Mouse (Mus musculus) left cerebral cortex, postnatal 14 days (tissue): ENCODE measurements around the gene Luzp4. TPM values are rescaled to one million over a fixed set of nuclear protein-coding genes. Genes with fewer than 3 reads are reported as not detected.
"Not testable (repeated sequence)": the region's sequence is repeated elsewhere in the genome, so short reads cannot be mapped to it uniquely, and the experiment has no call there.

Experiments used
- DNase-seq, 2 experiments: peaks; one replicate each; pipeline ENCODE4 v3.0.0; 2021 to 2022; ENCODE audit warnings: low spot score in 2 of 2, mixed read lengths in 1 of 2
- intact Hi-C: fragments of 180-260 bp; cut with DNase I; formaldehyde crosslinking; loops from one replicate; pipeline ENCODE4 v1.15.1; 2025
- long read RNA-seq, 2 experiments: library from polyadenylated mRNA; stranded (forward); transcript quantifications; one replicate each; pipeline ENCODE4 v2.0.0; 2021
- total RNA-seq, 2 experiments: library from RNA; stranded (reverse); gene quantifications; 2 replicates each; pipeline ENCODE4 v1.2.3; 2021

Luzp4 gene
- not detected for total RNA-seq
- long read RNA-seq, experiment 1, result 0 reads
- long read RNA-seq, experiment 2, result 0 reads

GRCm38 (mm10) chrX:148857340-148857739 is at the start of gene Luzp4:
Luzp4 (plus strand) TSS chrX:148857640.
- DNase-seq, intact Hi-C loops: not testable (repeated sequence)

GRCm38 (mm10) chrX:148841801-148842200 is 15.6 kb upstream of the Luzp4 start:
- DNase-seq, intact Hi-C loops: not testable (repeated sequence)

Other genes with a start within 250 kb of the Luzp4 start
- not detected for gene Gm8334, start 242.5 kb upstream of the Luzp4 start, total RNA-seq
- not detected for gene Gm15127, start 194.0 kb upstream of the Luzp4 start, total RNA-seq
- not detected for gene Ott, start 216.6 kb downstream of the Luzp4 start, total RNA-seq